9 mouse cellular contexts compared by ENCODE assay signal in the genomic region with DNA sequence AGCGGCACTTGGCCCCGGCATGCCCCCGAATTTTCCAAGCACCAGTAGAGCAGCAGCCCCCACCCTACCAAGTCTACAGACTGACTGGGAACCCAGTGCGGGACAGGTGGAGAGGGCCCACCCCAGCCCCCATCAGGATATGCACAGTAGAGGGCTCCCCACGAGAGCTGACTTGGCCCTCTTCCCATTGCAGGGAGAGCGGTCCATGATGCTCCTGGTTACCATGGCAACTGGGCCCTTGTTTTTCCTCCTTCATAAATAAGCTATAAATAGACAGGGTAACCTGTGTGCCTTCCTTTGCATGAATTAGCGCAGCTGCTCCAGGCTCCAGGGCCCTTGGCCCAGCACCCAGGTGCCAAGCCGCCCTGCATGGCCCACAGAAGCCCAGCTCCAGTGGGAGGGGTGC. TPM values are rescaled to one million over a fixed set of nuclear protein-coding genes. Genes with fewer than 3 reads are reported as not detected.
DNase-seq lines count a peak whose midpoint lies in the region; ATAC-seq lines count a peak whose summit lies in the region.
"Had no signal": no experiment of that assay in that cellular context is flagged by ENCODE, and none has a peak within 500 bp of the region (broad histone marks: within the 10 kb centered on the region; RNA-seq: fewer than 3 reads in every experiment).

No protein-coding gene starts in this region.

- H3K4me1 ChIP-seq in intestine, embryonic 14.5 days (replicated peaks; ENCODE audit: control insufficient read depth, insufficient read depth, low read length), result peaks cover 8% of the 10 kb centered on the region; the same call in 1 of the 2 replicates
- 0 out of 2 replicates have a peak, but pooled peaks cover 2% of the 10 kb centered on the region for H3K4me1 ChIP-seq in intestine, embryonic 15.5 days (replicated peaks)
- peaks cover 16% of the 10 kb centered on the region for H3K4me1 ChIP-seq in neural tube, embryonic 14.5 days (ENCODE audit: control insufficient read depth, insufficient read depth, low read length)

- ATAC-seq in intestine, embryonic 14.5 days (replicated peaks; ENCODE audit: low FRiP score, low TSS enrichment, low read depth), result peak; percentile 47
- no peak for ATAC-seq in intestine, embryonic 15.5 days
- ATAC-seq in neural tube, embryonic 14.5 days (ENCODE audit: low read depth), result peak; percentile 62
- no peak for ATAC-seq in monocyte, adult 5-6 weeks (replicated peaks; ENCODE audit: insufficient number of reproducible peaks, low FRiP score, low TSS enrichment, poor library complexity, severe bottlenecking)
- ATAC-seq in activated CD4-positive, CD25-positive, alpha-beta regulatory T cell, adult 4 months, result no peak

- no peaks in the 10 kb centered on the region for H3K27me3 ChIP-seq in intestine, embryonic 14.5 days (replicated peaks; ENCODE audit: control insufficient read depth, insufficient read depth, low read length)
- no peaks in the 10 kb centered on the region for H3K27me3 ChIP-seq in intestine, embryonic 15.5 days (replicated peaks)
- no peaks in the 10 kb centered on the region for H3K27me3 ChIP-seq in neural tube, embryonic 14.5 days (ENCODE audit: control insufficient read depth, insufficient read depth, low read length)

- WGBS in intestine, embryonic 14.5 days, result 46% methylated on average over 8 of the region's 8 CpGs
- 55% methylated on average over 8 of the region's 8 CpGs for WGBS in intestine, embryonic 15.5 days
- WGBS in neural tube, embryonic 14.5 days, result 48% methylated on average over 8 of the region's 8 CpGs

- H3K9me3 ChIP-seq in intestine, embryonic 14.5 days (ENCODE audit: control insufficient read depth, low read length), result no peaks in the 10 kb centered on the region
- no peaks in the 10 kb centered on the region for H3K9me3 ChIP-seq in intestine, embryonic 15.5 days
- H3K9me3 ChIP-seq in neural tube, embryonic 14.5 days (ENCODE audit: control insufficient read depth, low read length), result no peaks in the 10 kb centered on the region

- H3K36me3 ChIP-seq in intestine, embryonic 14.5 days (ENCODE audit: control insufficient read depth, insufficient read depth, low read length), result 0 out of 2 replicates have a peak, but pooled peaks cover under 1% of the 10 kb centered on the region
- no peaks in the 10 kb centered on the region for H3K36me3 ChIP-seq in intestine, embryonic 15.5 days
- no peaks in the 10 kb centered on the region for H3K36me3 ChIP-seq in neural tube, embryonic 14.5 days (ENCODE audit: control insufficient read depth, insufficient read depth, low read length)

- no peak overlapping the region for H3K27ac ChIP-seq in intestine, embryonic 14.5 days (ENCODE audit: low read depth)
- H3K27ac ChIP-seq in intestine, embryonic 15.5 days, result no peak overlapping the region
- H3K27ac ChIP-seq in neural tube, embryonic 14.5 days (ENCODE audit: low read depth, low read length), result 0 out of 2 replicates have a peak overlapping the region, but pooled peaks have one; percentile 28

- DNase-seq in intestine, embryonic 14.5 days (ENCODE audit: low spot score), result peak; percentile 58
- peak; percentile 68 for DNase-seq in cerebellum, adult 9-11 months
- peak; percentile 61 to 73 for DNase-seq in layer of hippocampus, adult 18-20 months (ENCODE audit: low spot score in 2 of 2)
- DNase-seq in adrenal gland, adult 2 months, result no peak

- H3K9ac ChIP-seq in intestine, embryonic 14.5 days (ENCODE audit: low read length), result no peak overlapping the region
- no peak overlapping the region for H3K9ac ChIP-seq in intestine, embryonic 15.5 days
- H3K9ac ChIP-seq in neural tube, embryonic 14.5 days (replicated peaks; ENCODE audit: low read depth, low read length), result no peak overlapping the region

- no peak overlapping the region for H3K4me2 ChIP-seq in intestine, embryonic 14.5 days (ENCODE audit: low read length)
- no peak overlapping the region for H3K4me2 ChIP-seq in intestine, embryonic 15.5 days (replicated peaks)
- H3K4me2 ChIP-seq in neural tube, embryonic 14.5 days (ENCODE audit: low read depth, low read length), result no peak overlapping the region
- H3K4me2 ChIP-seq: liver, embryonic 11.5 days had no signal

- H3K4me3 ChIP-seq in intestine, embryonic 14.5 days (ENCODE audit: low read depth, low read length), result no peak overlapping the region
- no peak overlapping the region for H3K4me3 ChIP-seq in intestine, embryonic 15.5 days (replicated peaks)
- H3K4me3 ChIP-seq in neural tube, embryonic 14.5 days (ENCODE audit: low read depth, low read length), result no peak overlapping the region

RNA-seq across cellular contexts. Expression of a gene that starts 3.3 kb away (rescaled TPM):
- polyA plus RNA-seq in intestine, embryonic 14.5 days (2014; fragmentation: Nextera tagmentation; extraction: Ambion mirVana), result 247 and 252 TPM in 2 replicates
- polyA plus RNA-seq in intestine, embryonic 15.5 days (2015; fragmentation: Nextera tagmentation; extraction: Ambion mirVana), result 243 and 247 TPM in 2 replicates
- 100 to 1,000 TPM; 193 to 196 TPM for total RNA-seq in layer of hippocampus, adult 18-20 months (2021)
- polyA plus RNA-seq in neural tube, embryonic 14.5 days (2014; fragmentation: Nextera tagmentation; extraction: Ambion mirVana), result 277 and 282 TPM in 2 replicates
- 165 to 226 TPM (median 206 TPM) in 3 replicates for total RNA-seq in monocyte, adult 5-6 weeks (2017)
- total RNA-seq in adrenal gland, adult 2 months (2021), result 100 to 1,000 TPM; 278 to 283 TPM
- polyA plus RNA-seq in adrenal gland, adult 2 months (2012; rRNA removed), result 25.0 and 29.1 TPM in 2 replicates
- polyA plus RNA-seq in activated CD4-positive, CD25-positive, alpha-beta regulatory T cell, adult 4 months (2017; shearing (Covaris generic)), result 100 to 1,000 TPM; 116 to 139 TPM

Comparison
In these comparisons a context has a peak if more than half of its experiments do, and no peak if none do; other contexts are left out.
1. ATAC-seq: peak in intestine, embryonic 14.5 days (single experiment) and neural tube, embryonic 14.5 days (single experiment); none in intestine, embryonic 15.5 days (single experiment), monocyte, adult 5-6 weeks (single experiment) and activated CD4-positive, CD25-positive, alpha-beta regulatory T cell, adult 4 months (single experiment).